Comparison of ENCODE assay signal across 17 mouse cellular contexts in the genomic region with DNA sequence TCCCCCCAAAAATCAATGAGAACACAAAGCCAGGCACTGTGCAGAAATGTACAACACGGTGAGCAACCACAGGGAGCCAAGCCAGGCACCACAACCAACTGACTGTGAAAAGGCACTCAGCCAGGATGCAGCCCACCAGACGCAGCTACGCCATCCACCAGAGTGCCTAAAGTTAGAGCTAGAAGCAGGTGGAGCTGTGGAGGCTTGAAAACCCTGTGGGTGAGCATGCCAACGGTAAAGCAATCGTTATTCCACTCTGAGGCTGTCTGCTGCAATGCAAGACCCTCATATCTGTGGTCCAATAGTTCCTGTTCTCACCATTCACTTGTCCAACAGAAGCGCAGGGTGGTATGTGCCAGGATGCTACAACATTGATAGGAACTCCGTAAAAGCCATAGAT.
DNase-seq lines count a peak whose midpoint lies in the region; ATAC-seq lines count a peak whose summit lies in the region.
"Had no signal": no experiment of that assay in that cellular context is flagged by ENCODE, and none has a peak within 500 bp of the region (broad histone marks: within the 10 kb centered on the region; RNA-seq: fewer than 3 reads in every experiment).

No protein-coding gene starts in this region.

- DNase-seq in frontal cortex, adult 2 months (ENCODE audit: extremely low spot score in 1 of 2, low spot score in 1 of 2) = peak; percentile 30 to 73
- DNase-seq in frontal cortex, postnatal 10 days (ENCODE audit: low spot score in 2 of 2) = no peak
- DNase-seq in testis, postnatal 10 days (ENCODE audit: low spot score) = peak; percentile 33
- no peak for DNase-seq in testis, postnatal 14 days (ENCODE audit: low spot score)
- peak; percentile 47 to 74 for DNase-seq in left cerebral cortex, postnatal 36 days (ENCODE audit: low spot score in 2 of 2)
- DNase-seq in cerebellum, adult 9-10 months = no peak
- no peak for DNase-seq in ovary, postnatal 10 days (ENCODE audit: low spot score)
- DNase-seq: adrenal gland, postnatal 25 days; cerebellum, adult 11-12 months; cerebellum, postnatal 36 days; gastrocnemius, postnatal 36 days; heart, postnatal 14 days; kidney, adult 2 months; kidney, postnatal 10 days had no signal

- intact Hi-C loops in left cerebral cortex, postnatal 36 days (cut with DNase I) = no loop called here

- no peak for ATAC-seq in CD4-positive, CD25-positive, alpha-beta regulatory T cell, adult 4 months
- ATAC-seq: activated CD4-positive, CD25-positive, alpha-beta regulatory T cell, adult 4 months; inflammation-experienced regulatory T-cells, adult 6 months had no signal

Comparison
In these comparisons a context has a peak if more than half of its experiments do, and no peak if none do; other contexts are left out.
1. DNase-seq: peak in frontal cortex, adult 2 months (2 of 2), testis, postnatal 10 days (single experiment) and left cerebral cortex, postnatal 36 days (2 of 2); none in frontal cortex, postnatal 10 days (0 of 2), testis, postnatal 14 days (single experiment), cerebellum, adult 9-10 months (single experiment) and ovary, postnatal 10 days (single experiment).